Mouse (Mus musculus) urinary bladder, postnatal 36 days (tissue): ENCODE measurements around the gene Sf3b3.

Experiments used
- DNase-seq, 2 experiments: peaks; one replicate each; pipeline ENCODE4 v3.0.0; 2022; ENCODE audit warnings: low spot score in 2 of 2, mixed read lengths in 1 of 2

The Sf3b3 gene

GRCm38 (mm10) chr8:110775721-110776120, 70.9 kb downstream of the Sf3b3 start:
- no peak for DNase-seq

- DNase-seq: no peak
Measured at GRCm38 (mm10) chr8:110775316-110775715, 71.3 kb downstream of the Sf3b3 start.

- DNase-seq: no peak
Measured at GRCm38 (mm10) chr8:110774725-110775124, 71.9 kb downstream of the Sf3b3 start.

GRCm38 (mm10) chr8:110774047-110774446, 72.5 kb downstream of the Sf3b3 start:
- no peak for DNase-seq

DNA sequence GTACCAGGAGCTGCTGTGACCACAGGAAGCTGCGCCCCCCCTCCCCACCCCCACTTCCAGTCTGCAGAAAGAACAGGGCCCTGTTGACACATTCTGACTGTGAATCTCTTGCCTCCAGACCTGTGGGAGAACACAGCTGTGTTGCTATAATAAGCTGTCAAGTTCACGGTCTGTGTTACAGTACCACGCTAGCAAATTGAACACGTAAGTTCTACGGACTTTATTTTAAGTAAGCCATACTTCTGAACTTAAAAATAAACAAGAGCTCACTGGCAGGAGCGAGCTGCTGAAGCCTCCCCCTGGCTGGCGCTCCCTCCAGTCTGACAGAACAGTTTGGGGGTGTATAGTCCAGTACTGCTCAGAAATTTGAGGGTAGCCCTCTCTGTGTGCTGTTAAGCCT, 74.1 kb downstream of the Sf3b3 start:
- no peak for DNase-seq

DNA sequence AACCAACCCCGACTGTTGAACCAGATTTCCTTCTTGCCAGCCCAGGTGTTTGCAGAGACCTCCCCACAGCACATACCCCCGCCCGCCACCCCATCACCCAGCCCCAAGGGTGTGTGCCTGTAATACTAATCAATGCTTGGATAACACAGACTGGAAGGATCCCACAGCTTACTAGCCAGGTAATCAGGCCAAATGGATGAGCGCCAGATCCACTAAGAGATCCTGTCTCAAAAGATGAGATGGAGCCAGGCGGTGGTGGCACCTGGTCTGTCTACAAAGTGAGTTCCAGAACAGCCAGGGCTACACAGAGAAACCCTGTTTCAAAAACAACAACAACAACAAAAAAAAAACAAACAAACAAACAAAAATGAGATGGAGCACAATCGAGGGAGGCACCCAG, 79.3 kb downstream of the Sf3b3 start:
- no peak for DNase-seq

- DNase-seq: no peak
Measured at GRCm38 (mm10) chr8:110764671-110765070, 81.9 kb downstream of the Sf3b3 start.

DNA sequence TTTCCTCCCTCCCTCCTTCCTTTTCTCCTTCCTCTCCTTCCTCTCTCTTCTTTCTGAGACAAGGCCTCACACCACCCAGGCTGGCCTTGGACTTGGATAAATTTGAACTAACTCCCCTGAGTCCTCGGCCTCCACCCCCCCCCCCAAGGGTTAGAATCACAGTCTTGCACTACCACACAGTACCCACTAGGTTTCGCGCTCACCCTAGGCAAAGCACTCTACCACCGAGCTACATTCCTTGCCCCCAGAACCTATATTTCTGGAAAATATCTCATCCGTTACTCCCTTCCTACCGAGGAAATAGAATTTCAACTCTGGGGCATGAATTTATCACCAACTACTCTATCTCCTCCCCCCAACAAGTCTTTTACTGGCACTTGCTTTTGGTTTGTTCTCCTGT, 84.6 kb downstream of the Sf3b3 start:
- no peak for DNase-seq

- DNase-seq: peak in 1 of 2 experiments; percentile 28
Measured at GRCm38 (mm10) chr8:110761185-110761584, 85.4 kb downstream of the Sf3b3 start.

- no peak for DNase-seq
Measured at GRCm38 (mm10) chr8:110760280-110760940, 86.2 kb downstream of the Sf3b3 start.
